Mouse (Mus musculus) cerebellum, adult 18-20 months (tissue): Measurements from ENCODE around the gene Loxl1.
A peak's percentile ranks its signal among the peaks of the same experiment; 100 is the strongest.

Source experiments
- DNase-seq, 2 experiments: peaks; one replicate each; pipeline ENCODE4 v3.0.0; 2021

The Loxl1 gene

GRCm38 (mm10) chr9:58248746-58249413 lies 64.1 kb downstream of the Loxl1 start:
- peak in 1 of 2 experiments; percentile 8 for DNase-seq

DNA sequence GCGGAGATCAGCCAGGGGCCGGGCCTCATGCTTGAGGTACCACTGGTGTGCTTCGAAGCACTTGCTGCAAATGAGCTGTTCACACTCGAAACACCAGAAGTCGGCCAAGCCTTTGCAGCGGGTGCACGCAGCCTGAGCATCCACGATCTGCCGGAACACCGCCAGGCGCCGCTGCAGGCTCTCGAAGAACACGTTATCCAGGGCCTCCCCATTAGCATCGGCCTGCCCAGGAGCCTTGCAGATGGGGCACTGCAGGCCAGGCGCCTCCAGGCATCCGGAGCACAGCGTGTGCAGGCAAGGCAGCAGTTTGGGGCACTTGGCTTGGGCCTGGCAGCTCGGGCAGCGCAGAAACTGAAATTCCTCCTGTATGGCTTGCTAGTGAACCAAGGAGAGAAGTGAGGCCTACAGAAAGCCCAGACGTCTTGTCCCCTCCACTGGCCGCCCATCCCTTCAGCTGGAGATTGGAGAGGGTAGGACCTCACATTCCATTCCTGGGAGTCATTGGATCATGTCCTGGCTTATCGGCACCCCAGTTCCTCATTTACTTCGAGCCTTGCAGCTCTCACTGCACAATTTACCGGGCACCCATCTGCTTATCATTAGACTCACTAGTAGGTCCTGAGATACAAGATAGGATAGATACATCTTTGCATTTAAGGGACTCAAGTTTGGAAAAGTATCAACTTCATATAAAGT lies 65.8 kb downstream of the Loxl1 start:
- peak; percentile 83 to 84 for DNase-seq

GRCm38 (mm10) chr9:58246083-58246591 lies 66.8 kb downstream of the Loxl1 start:
- DNase-seq, result no peak

DNA sequence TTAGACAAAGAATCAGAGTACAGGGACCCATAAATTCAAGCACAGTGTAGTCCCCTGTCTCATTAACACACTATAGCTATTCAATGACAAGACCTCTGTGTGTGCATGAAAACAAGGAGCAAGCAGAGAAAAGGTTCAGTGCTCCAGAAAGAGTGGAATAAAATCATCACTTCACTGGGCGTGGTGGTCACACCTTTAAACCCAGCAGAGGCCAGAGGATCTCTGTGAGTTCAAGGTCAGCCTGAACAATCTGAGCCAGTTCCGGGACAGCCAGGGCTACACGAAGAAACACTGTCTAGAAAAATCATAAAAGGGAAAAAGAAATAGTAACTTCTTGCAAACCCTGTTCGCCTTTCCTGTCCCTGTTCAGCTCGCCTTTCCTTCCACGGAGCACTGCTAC lies 69.3 kb downstream of the Loxl1 start:
- DNase-seq, result no peak

DNA sequence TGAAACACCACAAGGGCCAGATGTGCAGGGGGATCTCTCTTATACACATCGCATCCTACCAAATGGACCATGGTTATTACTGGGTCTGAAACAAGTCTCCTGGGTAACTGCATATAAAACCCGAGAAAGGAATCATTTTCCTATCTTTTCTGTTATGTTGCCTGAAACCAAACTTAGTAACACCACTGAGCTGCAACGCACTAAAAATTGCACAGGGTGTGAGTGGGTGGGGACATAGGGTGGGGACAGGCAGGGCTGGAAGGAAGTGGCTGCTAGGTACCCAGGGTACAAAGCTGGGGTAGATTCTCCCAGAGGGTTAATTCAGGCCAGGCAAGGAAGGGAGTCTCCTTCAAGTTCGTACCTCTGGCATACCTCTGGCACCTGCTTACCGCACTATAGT lies 70.3 kb downstream of the Loxl1 start:
- no peak for DNase-seq

DNA sequence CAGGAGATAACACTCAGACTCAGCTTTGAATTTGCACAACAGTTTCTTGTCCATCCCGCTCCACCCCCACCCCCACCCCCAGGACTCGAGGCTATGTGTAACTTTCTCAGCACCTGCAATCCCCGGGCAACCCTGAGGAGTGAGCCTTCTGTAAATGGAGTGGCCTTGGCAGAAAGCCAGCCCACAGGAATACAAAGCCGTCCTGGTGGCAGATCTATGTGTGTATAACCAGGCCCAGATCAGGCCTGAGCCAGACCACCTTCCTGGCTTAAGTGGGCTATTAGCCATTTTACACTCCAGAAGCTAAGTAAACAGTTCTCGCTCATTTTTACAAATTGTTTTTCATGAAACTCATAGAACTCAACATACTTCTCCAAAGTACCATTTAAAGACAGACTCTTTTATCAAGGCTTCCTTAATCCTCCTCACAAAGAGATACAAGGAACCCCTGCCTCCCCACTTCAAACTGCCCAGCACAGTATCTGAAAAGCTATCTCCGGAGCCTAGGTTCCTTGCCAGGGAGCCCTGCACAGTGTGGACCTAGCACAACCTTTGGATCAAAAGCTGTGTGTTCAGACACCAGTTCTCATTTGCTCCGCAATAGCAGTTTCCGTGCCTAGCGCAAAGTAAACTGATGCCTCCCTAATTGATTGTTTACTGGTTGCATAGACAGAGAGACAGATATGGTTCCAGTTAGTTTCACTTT lies 71.1 kb downstream of the Loxl1 start:
- peak; percentile 37 to 49 for DNase-seq
